Mouse (Mus musculus) limb, embryonic 11.5 days (tissue): ENCODE measurements around the gene Accsl. TPM values are rescaled to one million over a fixed set of nuclear protein-coding genes. Genes with fewer than 3 reads are reported as not detected.

ENCODE experiments used
- ATAC-seq: fragments of 200-750 bp; cut with Nextera tagmentation; 2 replicates; pipeline ENCODE4 v1.8.0; 2017; ENCODE audit warnings: low read depth; ENCODE audit not compliant: insufficient number of reproducible peaks, low FRiP score, low TSS enrichment
- DNase-seq: peaks from one replicate; pipeline ENCODE4 v3.0.0-alpha.2; 2015; ENCODE audit warnings: low spot score
- H3K27ac ChIP-seq: fragments of 300-500 bp; sonication (generic); replicated peaks from 2 replicates; pipeline ENCODE4 v1.5.1; 2014; ENCODE audit warnings: low read depth, mild to moderate bottlenecking, low read length
- H3K27me3 ChIP-seq: fragments of 300-500 bp; sonication (generic); 2 replicates; pipeline ENCODE4 v1.6.1; 2014; ENCODE audit warnings: mild to moderate bottlenecking, low read length, mixed read lengths; ENCODE audit not compliant: control insufficient read depth, insufficient read depth
- H3K36me3 ChIP-seq: fragments of 300-500 bp; sonication (generic); 2 replicates; pipeline ENCODE4 v1.6.1; 2014; ENCODE audit warnings: mild to moderate bottlenecking, low read length, moderate library complexity, mixed read lengths; ENCODE audit not compliant: control insufficient read depth, insufficient read depth
- H3K4me1 ChIP-seq: fragments of 300-500 bp; sonication (generic); 2 replicates; pipeline ENCODE4 v1.6.1; 2014; ENCODE audit warnings: low read length, mixed read lengths; ENCODE audit not compliant: control insufficient read depth, insufficient read depth
- H3K4me2 ChIP-seq: fragments of 300-500 bp; sonication (generic); 2 replicates; pipeline ENCODE4 v1.6.1; 2014; ENCODE audit warnings: low read depth, mild to moderate bottlenecking, moderate library complexity; ENCODE audit not compliant: severe bottlenecking
- H3K4me3 ChIP-seq: fragments of 300-500 bp; sonication (generic); 2 replicates; pipeline ENCODE4 v1.5.1; 2014; ENCODE audit warnings: low read depth, low read length
- H3K9ac ChIP-seq: fragments of 300-500 bp; sonication (generic); 2 replicates; pipeline ENCODE4 v1.6.1; 2014; ENCODE audit warnings: mild to moderate bottlenecking, low read length
- H3K9me3 ChIP-seq: fragments of 300-500 bp; sonication (generic); 2 replicates; pipeline ENCODE4 v1.6.1; 2016; ENCODE audit warnings: low read length; ENCODE audit not compliant: control insufficient read depth
- WGBS: fragments of 180-500 bp; shearing (Covaris S2); extraction: QIAGEN DNeasy Blood & Tissue Kit; methylation state at CpG from one replicate; pipeline ENCODE4 v1.1.7; 2014; 5-methylcytosine and 5-hydroxymethylcytosine counted together
- polyA plus RNA-seq: library from polyadenylated mRNA; unstranded; fragments of >200 nt; fragmentation: Nextera tagmentation; extraction: Ambion mirVana; gene quantifications from 2 replicates; pipeline ENCODE4 v1.2.1, GENCODE M21; 2014

Gene Accsl
- polyA plus RNA-seq, 1 experiment from 2014 or later = not detected

DNA sequence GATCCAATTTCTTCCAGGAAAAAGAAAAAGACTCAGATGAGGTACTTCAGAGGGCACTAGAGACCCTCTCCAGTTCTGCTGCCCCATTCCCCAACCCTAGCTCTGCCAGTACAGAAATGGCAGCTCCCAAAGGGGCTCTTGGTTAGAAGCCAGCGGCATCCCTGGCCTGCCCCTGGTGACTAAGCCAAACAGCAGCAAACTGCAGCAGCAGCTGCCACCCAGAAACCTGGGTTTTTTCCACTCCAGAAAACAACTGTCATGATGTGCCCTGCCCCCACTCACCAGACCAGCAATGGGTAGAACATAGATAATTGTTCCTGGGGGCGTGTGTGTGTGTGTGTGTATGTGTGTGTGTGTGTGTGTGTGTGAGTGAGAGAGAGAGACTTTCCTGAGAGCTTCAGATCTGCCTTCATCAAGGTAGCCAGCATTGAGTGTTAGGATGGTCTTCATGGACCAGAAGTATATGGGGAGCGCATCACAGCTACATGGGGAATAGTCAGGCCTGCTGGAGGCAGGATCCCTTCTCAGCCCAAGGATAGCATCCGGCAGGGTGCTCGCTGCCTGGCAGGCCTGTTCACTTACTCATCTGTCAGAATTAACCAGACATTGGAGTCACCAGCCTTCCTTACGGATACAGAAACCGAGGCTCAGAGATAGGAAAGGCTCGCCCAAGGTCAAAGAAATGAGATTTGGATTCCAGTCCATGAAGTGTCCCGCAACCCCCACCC is 12.8 kb upstream of the Accsl start:
- Histone ChIP-seq H3K9ac (no peak overlapping the region), H3K4me1 (no peaks in the 10 kb centered on the region), H3K36me3 (no peaks in the 10 kb centered on the region), H3K9me3 (no peaks in the 10 kb centered on the region), H3K4me2 (no peak overlapping the region), H3K4me3 (no peak overlapping the region), H3K27ac (no peak overlapping the region), H3K27me3 (no peaks in the 10 kb centered on the region)
- DNase-seq (no peak), ATAC-seq (no peak)
- 83% methylated on average over 9 of the region's 9 CpGs for WGBS

DNA sequence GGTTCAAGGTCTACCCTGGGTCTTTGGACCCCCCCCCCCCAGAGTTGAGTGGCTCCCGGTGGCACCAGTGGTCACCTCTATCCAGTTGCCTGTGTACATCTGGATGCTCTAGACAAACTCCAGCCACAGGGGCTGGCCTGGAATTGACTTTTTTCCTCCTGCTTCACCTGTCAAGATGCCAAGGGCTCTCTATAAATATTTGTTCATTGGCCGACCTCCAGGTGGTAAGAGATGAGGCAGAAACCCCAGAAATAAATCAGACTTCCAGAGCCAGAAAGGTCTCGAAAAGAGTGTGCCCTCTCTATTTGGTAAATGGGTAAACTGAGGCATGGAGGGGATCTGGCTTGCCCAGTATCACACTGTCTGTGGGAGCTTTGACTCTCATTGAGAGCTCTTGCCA is 12.0 kb upstream of the Accsl start:
- Histone ChIP-seq H3K4me1 (no peaks in the 10 kb centered on the region), H3K27me3 (no peaks in the 10 kb centered on the region), H3K9ac (no peak overlapping the region), H3K4me2 (no peak overlapping the region), H3K9me3 (no peaks in the 10 kb centered on the region), H3K4me3 (no peak overlapping the region), H3K27ac (no peak overlapping the region), H3K36me3 (no peaks in the 10 kb centered on the region)
- WGBS = 81% methylated on average over 3 of the region's 3 CpGs
- ATAC-seq = no peak
- no peak for DNase-seq

DNA sequence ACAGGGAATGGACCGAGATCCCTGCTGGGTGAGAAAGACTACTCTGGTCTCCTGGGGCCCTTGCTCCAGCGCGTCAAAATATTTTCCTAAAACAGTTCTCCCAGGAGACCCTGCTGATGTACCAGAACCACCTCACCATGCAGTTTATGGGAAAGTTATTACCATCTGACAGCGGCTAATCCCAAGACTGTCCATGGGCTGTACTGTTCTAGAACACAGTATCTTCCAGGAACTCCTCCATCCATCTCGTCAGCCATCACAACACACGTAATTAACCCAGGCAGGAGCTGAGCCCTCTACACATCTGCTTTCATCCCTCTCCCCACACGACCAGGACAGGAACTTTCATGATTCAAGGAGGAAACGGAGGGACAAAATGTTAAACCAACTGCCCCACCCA is 11.5 kb upstream of the Accsl start:
- DNase-seq (no peak), ATAC-seq (no peak)
- Histone ChIP-seq H3K27ac (no peak overlapping the region), H3K36me3 (no peaks in the 10 kb centered on the region), H3K4me3 (no peak overlapping the region), H3K4me2 (no peak overlapping the region), H3K27me3 (no peaks in the 10 kb centered on the region), H3K9ac (no peak overlapping the region), H3K4me1 (no peaks in the 10 kb centered on the region), H3K9me3 (no peaks in the 10 kb centered on the region)
- 57% methylated on average over 8 of the region's 8 CpGs for WGBS

- H3K27ac ChIP-seq = no peak overlapping the region
- H3K27me3 ChIP-seq = no peaks in the 10 kb centered on the region
- WGBS = 73% methylated on average over 5 of the region's 5 CpGs
- no peak overlapping the region for H3K4me2 ChIP-seq
- peaks cover 4% of the 10 kb centered on the region; the same call in 1 of the 2 replicates for H3K4me1 ChIP-seq
- H3K4me3 ChIP-seq = no peak overlapping the region
- no peak for ATAC-seq
- no peaks in the 10 kb centered on the region for H3K36me3 ChIP-seq
- H3K9me3 ChIP-seq = no peaks in the 10 kb centered on the region
- no peak for DNase-seq
- no peak overlapping the region for H3K9ac ChIP-seq
Measured at GRCm38 (mm10) chr2:93877005-93877404, 8.0 kb upstream of the Accsl start.

GRCm38 (mm10) chr2:93874606-93875005 is 5.6 kb upstream of the Accsl start:
- no peak overlapping the region for H3K27ac ChIP-seq
- no peak overlapping the region for H3K4me3 ChIP-seq
- ATAC-seq (no peak), DNase-seq (no peak)
- no peak overlapping the region for H3K9ac ChIP-seq
- H3K36me3 ChIP-seq = no peaks in the 10 kb centered on the region
- H3K27me3 ChIP-seq = no peaks in the 10 kb centered on the region
- H3K4me1 ChIP-seq = peaks cover 4% of the 10 kb centered on the region; the same call in 1 of the 2 replicates
- H3K4me2 ChIP-seq = no peak overlapping the region
- WGBS = 91% methylated on average over 3 of the region's 3 CpGs
- H3K9me3 ChIP-seq = no peaks in the 10 kb centered on the region

DNA sequence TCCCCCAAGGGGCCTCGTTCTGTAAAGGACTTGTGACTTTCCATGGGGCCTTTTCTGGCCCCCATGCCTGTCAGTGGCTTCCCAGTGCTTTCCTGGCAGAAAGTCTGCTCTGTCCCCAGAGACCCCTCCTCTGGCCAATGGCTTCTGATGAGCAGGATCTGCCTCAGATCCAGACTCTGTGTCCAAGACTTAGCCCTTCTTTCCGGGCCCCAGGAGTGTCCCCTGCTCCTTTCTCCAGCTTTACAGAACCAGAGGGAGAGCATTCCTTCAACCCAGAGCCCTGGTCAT is 5.2 kb upstream of the Accsl start:
- WGBS = 26% methylated on average over 2 of the region's 2 CpGs
- ATAC-seq (no peak), DNase-seq (no peak)

DNA sequence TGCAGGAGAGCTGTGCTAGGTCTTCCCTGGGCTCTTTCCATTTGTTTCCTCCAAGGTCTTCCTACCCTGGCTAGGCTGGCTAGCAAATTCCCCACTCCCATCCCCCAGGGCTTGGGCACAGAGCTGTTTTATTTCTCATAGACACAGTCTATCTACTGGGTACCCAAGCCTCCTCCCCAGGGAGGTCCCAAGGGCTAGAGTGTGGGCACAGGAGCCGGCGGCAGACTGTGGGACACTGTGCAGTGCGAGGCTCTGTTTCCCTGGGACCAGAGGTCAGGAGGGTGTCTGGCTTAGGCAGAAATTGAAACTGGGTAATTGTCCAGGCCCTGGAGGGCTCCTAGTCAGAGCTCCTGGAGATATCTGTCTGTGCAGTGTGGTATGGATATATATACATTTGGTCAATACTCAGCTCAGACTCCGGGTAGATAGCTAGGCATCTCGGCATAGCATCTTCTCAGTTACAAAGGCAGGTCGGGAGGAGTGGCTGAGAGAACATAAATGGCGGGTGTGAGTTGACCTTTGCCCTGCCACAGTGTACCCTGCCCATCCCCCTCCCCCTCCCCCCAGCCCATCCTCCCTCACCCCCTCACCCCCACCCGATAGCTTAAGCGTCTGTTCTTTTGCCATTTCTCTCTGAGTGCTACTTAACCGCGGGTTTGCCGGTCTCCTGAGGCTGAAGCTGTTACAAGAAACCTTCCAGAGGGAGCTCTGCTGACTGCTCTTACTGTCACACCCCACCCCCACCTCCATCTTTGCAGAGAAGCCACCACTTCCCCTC is 4.7 kb upstream of the Accsl start:
- no peak overlapping the region for H3K27ac ChIP-seq
- H3K27me3 ChIP-seq = no peaks in the 10 kb centered on the region
- DNase-seq (no peak), ATAC-seq (no peak)
- WGBS = 10% methylated on average over 12 of the region's 12 CpGs
- H3K4me3 ChIP-seq = no peak overlapping the region
- no peak overlapping the region for H3K4me2 ChIP-seq
- peaks cover 4% of the 10 kb centered on the region; the same call in 1 of the 2 replicates for H3K4me1 ChIP-seq
- H3K9me3 ChIP-seq = no peaks in the 10 kb centered on the region
- H3K9ac ChIP-seq = no peak overlapping the region
- H3K36me3 ChIP-seq = no peaks in the 10 kb centered on the region

More for the DNA sequence above, 5.2 kb upstream of the Accsl start:
- Histone ChIP-seq H3K9ac (no peak overlapping the region), H3K4me1 (peaks cover 4% of the 10 kb centered on the region; the same call in 1 of the 2 replicates), H3K4me3 (no peak overlapping the region), H3K9me3 (no peaks in the 10 kb centered on the region), H3K27me3 (no peaks in the 10 kb centered on the region), H3K27ac (no peak overlapping the region), H3K36me3 (no peaks in the 10 kb centered on the region), H3K4me2 (no peak overlapping the region)

GRCm38 (mm10) chr2:93872257-93872656 is 3.3 kb upstream of the Accsl start:
- H3K9ac ChIP-seq = no peak overlapping the region
- no peaks in the 10 kb centered on the region for H3K36me3 ChIP-seq
- DNase-seq = no peak
- no peaks in the 10 kb centered on the region for H3K9me3 ChIP-seq
- 45% methylated on average over 7 of the region's 7 CpGs for WGBS
- H3K27me3 ChIP-seq = no peaks in the 10 kb centered on the region
- H3K27ac ChIP-seq = no peak overlapping the region
- H3K4me2 ChIP-seq = no peak overlapping the region
- peaks cover 4% of the 10 kb centered on the region; the same call in 1 of the 2 replicates for H3K4me1 ChIP-seq
- H3K4me3 ChIP-seq = no peak overlapping the region
- ATAC-seq = no peak
